Mouse (Mus musculus): ENCODE data around the gene Rufy3. TPM values are rescaled to one million over a fixed set of nuclear protein-coding genes. Genes with fewer than 3 reads are reported as not detected.
"Not testable (repeated sequence)": the region's sequence is repeated elsewhere in the genome, so short reads cannot be mapped to it uniquely, and the experiment has no call there.

Rufy3 gene
- total RNA-seq (2021): 10 to 100 TPM in 1 of 2 experiments, 1 to 10 TPM in 1; 8.9 to 13.2 TPM
- long read RNA-seq, experiment 1, transcript Rufy3-205 (18 exons, 3,536 nt): major isoform, 15 of 27 reads
- long read RNA-seq, experiment 1, partial matches to known transcripts: 1 of 27 reads
- long read RNA-seq, experiment 1, other reads (novel, unspliced or antisense): 7 of 27 reads
- long read RNA-seq, experiment 2, transcript Rufy3-205 (18 exons, 3,536 nt): major isoform, 11 of 19 reads
- long read RNA-seq, experiment 2, partial matches to known transcripts: 3 of 19 reads
- long read RNA-seq, experiment 2, other reads (novel, unspliced or antisense): 3 of 19 reads

GRCm38 (mm10) chr5:88564501-88565147 is at the start of gene Rufy3:
Rufy3 (plus strand) TSS chr5:88565040.
- peak; percentile 90 for DNase-seq

- no peak for DNase-seq
Measured at GRCm38 (mm10) chr5:88519232-88519631, 45.6 kb upstream of the Rufy3 start.

- DNase-seq: no peak
Measured at GRCm38 (mm10) chr5:88527657-88528056, 37.2 kb upstream of the Rufy3 start, which contains the start of gene Jchain. Jchain (minus strand) TSS chr5:88527891.

- DNase-seq: no peak
Measured at GRCm38 (mm10) chr5:88530908-88531307, 33.9 kb upstream of the Rufy3 start.

- DNase-seq: no peak
Measured at GRCm38 (mm10) chr5:88534697-88535096, 30.1 kb upstream of the Rufy3 start.

- no peak for DNase-seq
Measured at GRCm38 (mm10) chr5:88540845-88541244, 24.0 kb upstream of the Rufy3 start.

GRCm38 (mm10) chr5:88542651-88543282 is 22.1 kb upstream of the Rufy3 start:
- DNase-seq: peak; percentile 26

- not testable (repeated sequence) for DNase-seq
Measured at GRCm38 (mm10) chr5:88544411-88544810, 20.4 kb upstream of the Rufy3 start.

- no peak for DNase-seq
Measured at GRCm38 (mm10) chr5:88545536-88545935, 19.3 kb upstream of the Rufy3 start.

GRCm38 (mm10) chr5:88553271-88554085 is 11.4 kb upstream of the Rufy3 start:
- no peak for DNase-seq

- DNase-seq: peak; percentile 90
Measured at GRCm38 (mm10) chr5:88554086-88554886, 10.6 kb upstream of the Rufy3 start, which contains the start of gene Utp3. Utp3 (plus strand) TSS chr5:88554462.

- no peak for DNase-seq
Measured at GRCm38 (mm10) chr5:88558991-88559390, 5.8 kb upstream of the Rufy3 start.

GRCm38 (mm10) chr5:88561080-88561814 is 3.6 kb upstream of the Rufy3 start:
- DNase-seq: no peak

GRCm38 (mm10) chr5:88562863-88563780 is 1.7 kb upstream of the Rufy3 start:
- DNase-seq: no peak

GRCm38 (mm10) chr5:88565148-88566033 is 551 bp downstream of the Rufy3 start:
- peak; percentile 82 for DNase-seq

GRCm38 (mm10) chr5:88566034-88566841 is 1.4 kb downstream of the Rufy3 start:
- DNase-seq: no peak

- DNase-seq: no peak
Measured at GRCm38 (mm10) chr5:88569541-88569940, 4.7 kb downstream of the Rufy3 start.

GRCm38 (mm10) chr5:88574829-88575228 is 10.0 kb downstream of the Rufy3 start:
- DNase-seq: no peak

Measured in gastrocnemius, postnatal 10 days (tissue).